Mouse (Mus musculus) CH12.LX (cell line): ENCODE measurements around the gene Speg.

Experiments used
- BHLHE40 ChIP-seq: IDR thresholded peaks from 2 replicates; pipeline ENCODE4 v1.6.1; 2011; ENCODE audit warnings: mild to moderate bottlenecking, low read depth, low read length, improper control_type of control experiment
- CHD1 ChIP-seq: IDR thresholded peaks from 2 replicates; pipeline ENCODE4 v1.6.1; 2012; ENCODE audit warnings: low read depth, low read length, improper control_type of control experiment, inconsistent platforms
- CTCF ChIP-seq, 2 experiments: IDR thresholded peaks in 1 of 2; conservative IDR thresholded peaks in 1 of 2; 2 replicates each; pipeline ENCODE4 v1.5.1; 2011 to 2012; ENCODE audit warnings: low read depth in 2 of 2, low read length in 2 of 2, improper control_type of control experiment in 1 of 2, inconsistent platforms in 1 of 2, mild to moderate bottlenecking in 1 of 2, moderate library complexity in 1 of 2
- ELF1 ChIP-seq: IDR thresholded peaks from 2 replicates; pipeline ENCODE4 v1.6.1; 2014; ENCODE audit warnings: low read depth, mild to moderate bottlenecking, inconsistent platforms, low read length, improper control_type of control experiment
- JUND ChIP-seq: conservative IDR thresholded peaks from 2 replicates; pipeline ENCODE4 v1.6.1; 2011; ENCODE audit warnings: low read depth, low read length, improper control_type of control experiment
- MAX ChIP-seq: IDR thresholded peaks from 2 replicates; pipeline ENCODE4 v1.6.1; 2011; ENCODE audit warnings: low read length, improper control_type of control experiment
- PAX5 ChIP-seq: IDR thresholded peaks from 2 replicates; pipeline ENCODE4 v1.6.1; 2012; ENCODE audit warnings: low read length, inconsistent platforms, mixed read lengths
- POLR2A ChIP-seq: IDR thresholded peaks from 2 replicates; pipeline ENCODE4 v1.6.1; 2011; ENCODE audit warnings: low read depth, mild to moderate bottlenecking, improper control_type of control experiment, low read length
- RAD21 ChIP-seq: IDR thresholded peaks from 2 replicates; pipeline ENCODE4 v1.6.1; 2011; ENCODE audit warnings: low read depth, mild to moderate bottlenecking, low read length, improper control_type of control experiment, moderate library complexity
- RCOR1 ChIP-seq: conservative IDR thresholded peaks from 2 replicates; pipeline ENCODE4 v1.6.1; 2012; ENCODE audit warnings: low read depth, mild to moderate bottlenecking, inconsistent platforms, low read length, improper control_type of control experiment
- ZC3H11A ChIP-seq: IDR thresholded peaks from 2 replicates; pipeline ENCODE4 v1.6.1; 2012; ENCODE audit warnings: low read depth, mild to moderate bottlenecking, inconsistent platforms, low read length, improper control_type of control experiment

DNA sequence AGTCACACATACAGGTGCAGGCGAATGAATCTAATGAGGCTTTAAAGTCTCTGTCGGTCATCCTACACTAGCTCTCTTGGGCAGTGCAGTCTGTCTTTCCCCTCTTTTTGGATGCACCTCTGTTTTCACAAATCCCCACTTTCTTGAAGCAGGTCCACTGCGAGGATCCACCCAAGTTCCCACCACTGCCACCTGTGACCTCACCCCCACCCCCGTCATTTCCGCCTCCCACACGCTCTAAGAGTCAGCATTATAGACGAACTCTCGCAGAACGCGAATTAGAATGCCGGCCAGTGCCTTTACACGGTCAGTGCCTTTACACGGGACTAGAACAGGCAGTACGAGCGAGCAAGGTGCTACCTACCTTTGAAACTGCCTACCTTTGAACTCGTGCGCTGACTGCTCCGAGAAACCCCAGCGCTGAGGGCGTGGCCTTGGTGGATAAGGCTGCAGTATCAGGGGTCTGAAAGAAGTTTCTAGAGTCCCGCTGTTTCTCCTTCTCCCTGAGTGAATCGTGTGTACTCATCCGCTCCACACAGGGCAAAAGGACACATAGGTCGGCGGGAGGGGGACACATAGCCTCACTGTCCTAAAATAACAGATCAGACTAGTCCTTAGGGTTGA lies 5.6 kb upstream of the Speg start:
- TF ChIP-seq CHD1 (no peak), CTCF (conservative IDR thresholded peaks at IDR 0.05 in 1 of 2, IDR thresholded peaks at IDR 0.05 in 1 of 2; ENCODE audit: low read depth in 2 of 2, low read length in 2 of 2) (no peak), RAD21 (no peak), POLR2A (no peak), RCOR1 (no peak), JUND (no peak), ZC3H11A (no peak), BHLHE40 (no peak), ELF1 (no peak), MAX (no peak), PAX5 (no peak)
